Mouse (Mus musculus): ENCODE measurements around the gene Fam102a.

DNA sequence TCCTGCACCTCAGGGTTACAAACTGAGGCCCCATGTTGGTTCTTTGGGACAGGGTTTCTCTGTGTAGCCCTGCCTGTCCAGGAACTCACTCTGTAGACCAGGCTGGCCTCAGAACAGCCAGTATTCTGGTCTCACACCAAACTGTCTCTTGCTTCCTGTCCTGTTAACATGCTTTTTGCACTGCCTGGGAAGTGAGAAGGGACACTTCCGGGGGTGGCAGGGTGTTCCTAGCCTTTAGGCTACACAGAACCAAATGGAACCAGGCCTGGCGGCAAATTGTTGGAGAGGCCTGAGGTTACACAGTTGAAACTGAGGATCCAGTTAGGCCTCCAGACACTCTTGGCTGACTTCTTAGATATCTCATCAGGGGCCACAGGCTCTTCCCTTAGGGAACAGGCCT lies 2.0 kb upstream of the Fam102a start:
- TF ChIP-seq EP300 (optimal IDR thresholded peaks at IDR 0.05), result no peak
- TF ChIP-seq CTCF (IDR thresholded peaks at IDR 0.05; ENCODE audit: low read depth), result no peak
